Mouse (Mus musculus) testis, adult 2 months (tissue): Measurements from ENCODE around the gene Lyzl6.

Source experiments
- CTCF ChIP-seq: fragments of 200-500 bp; IDR thresholded peaks from 2 replicates; pipeline ENCODE4 v1.5.1; 2012; ENCODE audit warnings: low read depth, mild to moderate bottlenecking, inconsistent platforms, low read length, moderate library complexity; ENCODE audit not compliant: control insufficient read depth, insufficient read depth, insufficient replicate concordance
- POLR2A ChIP-seq: fragments of 200-500 bp; IDR thresholded peaks from 2 replicates; pipeline ENCODE4 v1.6.1; 2012; ENCODE audit warnings: low read depth, mild to moderate bottlenecking, inconsistent platforms, low read length, moderate library complexity; ENCODE audit not compliant: control insufficient read depth

DNA sequence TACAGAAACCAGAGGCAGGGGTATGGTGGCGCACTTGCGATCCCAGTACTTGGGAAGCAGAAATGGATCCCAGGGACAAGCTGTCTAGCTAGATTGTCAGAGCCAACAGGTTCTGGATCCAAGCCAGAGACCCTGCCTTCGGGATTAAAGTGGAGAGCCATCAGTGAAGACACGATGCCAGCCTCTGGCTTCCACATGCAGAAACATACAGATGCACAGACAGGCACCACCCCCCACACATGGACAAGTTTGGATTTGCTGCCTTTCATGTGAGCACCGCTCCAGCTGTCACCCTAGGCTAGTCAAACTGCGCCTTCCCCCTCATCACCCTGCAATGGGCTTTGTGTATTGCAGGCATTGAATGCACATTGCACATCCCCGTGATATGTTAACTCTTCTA, 19.5 kb upstream of the Lyzl6 start:
- TF ChIP-seq CTCF (no peak), POLR2A (no peak)
